Mouse (Mus musculus) forebrain, embryonic 11.5 days (tissue): ENCODE measurements around the gene Olfr193. TPM values are rescaled to one million over a fixed set of nuclear protein-coding genes. Genes with fewer than 3 reads are reported as not detected.
"Not testable (repeated sequence)": the region's sequence is repeated elsewhere in the genome, so short reads cannot be mapped to it uniquely, and the experiment has no call there.

Experiments
- ATAC-seq: fragments of 200-750 bp; cut with Nextera tagmentation; replicated peaks from 2 replicates; pipeline ENCODE4 v1.8.0; 2017; ENCODE audit warnings: moderate TSS enrichment; ENCODE audit not compliant: low FRiP score
- DNase-seq: peaks from one replicate; pipeline ENCODE4 v3.0.0-alpha.2; 2017; ENCODE audit warnings: low spot score
- H3K27ac ChIP-seq: fragments of 300-500 bp; sonication (generic); 2 replicates; pipeline ENCODE4 v1.5.1; 2014; ENCODE audit warnings: low read depth, low read length
- H3K27me3 ChIP-seq: fragments of 300-500 bp; sonication (generic); 2 replicates; pipeline ENCODE4 v1.6.1; 2014; ENCODE audit warnings: mild to moderate bottlenecking, low read length, mixed read lengths; ENCODE audit not compliant: control insufficient read depth, insufficient read depth
- H3K36me3 ChIP-seq: fragments of 300-500 bp; sonication (generic); 2 replicates; pipeline ENCODE4 v1.6.1; 2014; ENCODE audit warnings: mild to moderate bottlenecking, low read length, moderate library complexity, mixed read lengths; ENCODE audit not compliant: control insufficient read depth, insufficient read depth
- H3K4me1 ChIP-seq: fragments of 300-500 bp; sonication (generic); replicated peaks from 2 replicates; pipeline ENCODE4 v1.6.1; 2014; ENCODE audit warnings: low read length, mixed read lengths; ENCODE audit not compliant: control insufficient read depth, insufficient read depth
- H3K4me2 ChIP-seq: fragments of 300-500 bp; sonication (generic); 2 replicates; pipeline ENCODE4 v1.6.1; 2014; ENCODE audit warnings: low read depth, mild to moderate bottlenecking, low read length, moderate library complexity, mixed read lengths; ENCODE audit not compliant: severe bottlenecking
- H3K4me3 ChIP-seq: fragments of 300-500 bp; sonication (generic); 2 replicates; pipeline ENCODE4 v1.5.1; 2014; ENCODE audit warnings: low read depth, low read length
- H3K9ac ChIP-seq: fragments of 300-500 bp; sonication (generic); 2 replicates; pipeline ENCODE4 v1.6.1; 2014; ENCODE audit warnings: low read length
- H3K9me3 ChIP-seq: fragments of 300-500 bp; sonication (generic); 2 replicates; pipeline ENCODE4 v1.6.1; 2016; ENCODE audit warnings: low read length, mixed read lengths; ENCODE audit not compliant: control insufficient read depth
- WGBS: fragments of 180-500 bp; shearing (Covaris S2); extraction: QIAGEN DNeasy Blood & Tissue Kit; methylation state at CpG from one replicate; pipeline ENCODE4 v1.1.7; 2014; 5-methylcytosine and 5-hydroxymethylcytosine counted together
- polyA plus RNA-seq: library from polyadenylated mRNA; unstranded; fragments of >200 nt; fragmentation: Nextera tagmentation; extraction: Ambion mirVana; gene quantifications from 2 replicates; pipeline ENCODE4 v1.2.1, GENCODE M21; 2014

The Olfr193 gene
- polyA plus RNA-seq, 1 experiment from 2014 or later = not detected

DNA sequence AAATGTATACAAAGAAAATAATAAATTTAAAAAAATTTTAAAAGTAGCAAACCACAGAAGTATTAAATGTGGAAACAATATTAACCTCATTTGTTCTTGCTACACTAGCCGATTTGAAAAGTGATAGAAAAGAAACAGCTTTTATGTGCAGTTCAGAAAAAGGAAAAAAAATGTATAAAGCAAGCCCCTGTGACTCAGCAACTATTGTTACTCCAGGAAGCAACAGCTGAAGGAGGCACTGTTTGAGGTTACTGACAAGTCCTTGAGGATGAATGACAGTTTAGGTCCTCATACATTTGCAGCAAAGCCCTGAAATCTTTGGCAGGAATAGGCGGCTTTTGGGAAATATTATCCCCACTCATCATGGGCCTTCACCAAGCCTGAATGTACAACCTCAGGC is 30.6 kb downstream of the Olfr193 start:
- not testable (repeated sequence) for ATAC-seq, H3K27ac ChIP-seq, H3K4me2 ChIP-seq, DNase-seq, H3K9ac ChIP-seq, H3K9me3 ChIP-seq, H3K4me1 ChIP-seq, H3K27me3 ChIP-seq, H3K4me3 ChIP-seq, H3K36me3 ChIP-seq
- WGBS = 88% methylated on average over 2 of the region's 2 CpGs

DNA sequence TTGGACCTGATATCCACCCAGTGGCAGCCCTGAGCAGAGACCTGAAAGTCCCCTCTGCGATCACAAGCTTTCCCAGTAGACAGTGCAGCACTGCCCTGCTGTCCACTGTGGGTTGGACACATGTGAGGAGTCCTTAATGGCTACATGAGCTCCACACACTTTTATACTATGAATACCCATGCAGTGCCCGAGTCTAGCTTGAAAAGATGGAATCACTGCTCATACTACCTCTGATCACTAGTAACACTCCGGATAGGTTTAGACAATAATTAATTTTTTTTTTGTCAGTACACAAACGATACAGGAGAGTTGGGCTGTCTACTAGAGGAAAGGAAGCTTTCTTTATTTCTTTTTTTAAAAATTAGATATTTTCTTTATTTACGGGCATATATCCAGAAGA is 33.8 kb downstream of the Olfr193 start, which contains the start of gene Olfr190:
Olfr190 (minus strand) TSS at position 101 of the 400 bp plus-strand sequence.
- ATAC-seq = no peak
- 91% methylated on average over 5 of the region's 5 CpGs for WGBS
- no peaks in the 10 kb centered on the region for H3K36me3 ChIP-seq

GRCm38 (mm10) chr16:59073520-59073919 is 38.2 kb downstream of the Olfr193 start:
- H3K9me3 ChIP-seq = no peaks in the 10 kb centered on the region
- ATAC-seq = no peak
- DNase-seq = no peak
- 79% methylated on average over 1 of the region's 1 CpGs for WGBS
- H3K27ac ChIP-seq = no peak overlapping the region
- no peak overlapping the region for H3K4me3 ChIP-seq
- H3K4me1 ChIP-seq = no peaks in the 10 kb centered on the region
- H3K27me3 ChIP-seq = no peaks in the 10 kb centered on the region
- no peak overlapping the region for H3K4me2 ChIP-seq
- no peaks in the 10 kb centered on the region for H3K36me3 ChIP-seq
- no peak overlapping the region for H3K9ac ChIP-seq

More for the DNA sequence above, 33.8 kb downstream of the Olfr193 start, which contains the start of gene Olfr190:
- Histone ChIP-seq H3K27ac (no peak within 1 kb of the TSS), H3K27me3 (no peaks in the 10 kb centered on the region), H3K4me1 (no peaks in the 10 kb centered on the region), H3K4me2 (no peak within 1 kb of the TSS), H3K9me3 (no peaks in the 10 kb centered on the region), H3K4me3 (no peak within 1 kb of the TSS), H3K9ac (no peak within 1 kb of the TSS)
- DNase-seq = no peak

DNA sequence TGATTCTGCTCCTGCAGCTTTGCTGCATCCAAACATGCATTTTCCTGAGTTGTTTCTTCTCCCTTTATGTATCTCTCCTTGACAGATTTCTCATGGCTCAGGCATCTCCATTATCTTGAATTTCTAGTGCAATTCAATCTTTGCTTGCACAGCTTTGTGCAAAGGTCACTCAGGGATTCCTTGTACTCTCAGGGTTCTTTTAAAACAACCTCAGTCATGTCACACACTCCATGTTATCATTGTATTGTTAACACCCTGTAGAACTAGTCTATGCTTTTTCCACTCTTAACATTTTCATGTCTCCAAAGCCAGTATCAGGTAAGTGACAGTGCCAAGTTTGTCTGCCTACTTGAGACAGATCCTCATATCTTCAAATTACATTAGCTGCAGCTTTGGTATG is 39.9 kb downstream of the Olfr193 start:
- no peak for DNase-seq
- Histone ChIP-seq H3K9me3 (no peaks in the 10 kb centered on the region), H3K9ac (no peak overlapping the region), H3K36me3 (no peaks in the 10 kb centered on the region), H3K27me3 (no peaks in the 10 kb centered on the region), H3K4me1 (no peaks in the 10 kb centered on the region), H3K27ac (no peak overlapping the region), H3K4me2 (no peak overlapping the region), H3K4me3 (no peak overlapping the region)
- no peak for ATAC-seq

DNA sequence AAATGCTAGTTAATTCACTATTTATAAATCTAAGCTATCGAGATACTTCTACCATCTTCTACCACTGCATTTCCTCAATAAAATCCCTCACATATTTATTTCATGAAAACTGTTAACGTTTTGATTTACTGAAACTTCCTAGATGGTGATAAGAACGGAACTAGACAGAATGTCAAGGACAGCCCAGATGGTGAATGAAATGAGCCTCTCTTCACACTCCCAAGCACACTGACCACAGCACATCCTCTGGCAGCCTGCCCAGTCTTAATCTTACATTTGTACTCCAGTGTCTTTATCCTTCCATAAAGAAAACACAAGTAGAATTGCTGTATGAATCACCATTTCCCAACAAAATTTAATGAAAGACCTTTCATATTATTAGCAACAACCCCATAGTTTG is 49.3 kb downstream of the Olfr193 start:
- H3K4me1 ChIP-seq, DNase-seq, ATAC-seq, H3K27me3 ChIP-seq, H3K27ac ChIP-seq, H3K4me2 ChIP-seq, H3K9ac ChIP-seq, H3K4me3 ChIP-seq, H3K9me3 ChIP-seq, H3K36me3 ChIP-seq: not testable (repeated sequence)
- WGBS = 80% methylated on average over 3 of the region's 3 CpGs

Other genes starting within 250 kb of the Olfr193 start
- not detected in 2 replicates for gene Olfr177, start 237.1 kb downstream of the Olfr193 start, polyA plus RNA-seq
- not detected in 2 replicates for gene Olfr178, start 219.8 kb downstream of the Olfr193 start, polyA plus RNA-seq
- not detected in 2 replicates for gene Olfr181, start 183.1 kb downstream of the Olfr193 start, polyA plus RNA-seq
- gene Olfr180, start 182.5 kb downstream of the Olfr193 start, polyA plus RNA-seq = not detected in 2 replicates
- not detected in 2 replicates for gene Olfr183, start 116.5 kb downstream of the Olfr193 start, polyA plus RNA-seq
- gene Olfr186, start 81.6 kb downstream of the Olfr193 start, polyA plus RNA-seq = not detected in 2 replicates
- gene Olfr187, start 72.1 kb downstream of the Olfr193 start, polyA plus RNA-seq = not detected in 2 replicates
- not detected in 2 replicates for gene Olfr190, start 33.9 kb downstream of the Olfr193 start, polyA plus RNA-seq
- gene Olfr191, start 22.1 kb downstream of the Olfr193 start, polyA plus RNA-seq = not detected in 2 replicates
- gene Olfr194, start 9.2 kb upstream of the Olfr193 start, polyA plus RNA-seq = not detected in 2 replicates
- not detected in 2 replicates for gene Olfr195, start 35.2 kb upstream of the Olfr193 start, polyA plus RNA-seq
- not detected in 2 replicates for gene Olfr196, start 58.6 kb upstream of the Olfr193 start, polyA plus RNA-seq
- gene Olfr198, start 91.7 kb upstream of the Olfr193 start, polyA plus RNA-seq = not detected in 2 replicates
- gene Olfr199, start 107.9 kb upstream of the Olfr193 start, polyA plus RNA-seq = not detected in 2 replicates
- not detected in 2 replicates for gene Olfr201, start 160.8 kb upstream of the Olfr193 start, polyA plus RNA-seq
- gene Olfr202, start 174.9 kb upstream of the Olfr193 start, polyA plus RNA-seq = not detected in 2 replicates
- not detected in 2 replicates for gene Olfr203, start 187.0 kb upstream of the Olfr193 start, polyA plus RNA-seq
- gene Olfr204, start 206.4 kb upstream of the Olfr193 start, polyA plus RNA-seq = not detected in 2 replicates
- not detected in 2 replicates for gene Olfr205, start 219.3 kb upstream of the Olfr193 start, polyA plus RNA-seq
- gene Olfr206, start 237.4 kb upstream of the Olfr193 start, polyA plus RNA-seq = not detected in 2 replicates